Mouse (Mus musculus): ENCODE data around the gene Cfap61.

- TF ChIP-seq MAFK (IDR thresholded peaks at IDR 0.05; ENCODE audit: borderline replicate concordance, low read depth, low read length) = no peak
- TF ChIP-seq CTCF (IDR thresholded peaks at IDR 0.05 in 2 of 3, conservative IDR thresholded peaks at IDR 0.05 in 1 of 3; ENCODE audit: control insufficient read depth in 1 of 3, insufficient read depth in 1 of 3, low read depth in 2 of 3, low read length in 3 of 3, poor library complexity in 1 of 3, severe bottlenecking in 1 of 3) = no peak
- no peak for TF ChIP-seq UBTF (IDR thresholded peaks at IDR 0.05; ENCODE audit: borderline replicate concordance, insufficient read depth, low read depth, low read length)
- no peak for TF ChIP-seq JUND (IDR thresholded peaks at IDR 0.05; ENCODE audit: low read depth, low read length)
- TF ChIP-seq EP300 (IDR thresholded peaks at IDR 0.05; ENCODE audit: low read depth in 1 of 2, low read length in 2 of 2) = no peak
- no peak for TF ChIP-seq TAL1 (IDR thresholded peaks at IDR 0.05; ENCODE audit: low read length)
These were observed 113.7 kb downstream of the Cfap61 start for GRCm38 (mm10) chr2:146048221-146048829.

Data from MEL (cell line).